Mouse (Mus musculus): ENCODE data around the gene G430095P16Rik. TPM values are rescaled to one million over a fixed set of nuclear protein-coding genes. Genes with fewer than 3 reads are reported as not detected.

Gene G430095P16Rik
- polyA plus RNA-seq, 1 experiment = 9.4 TPM

DNA sequence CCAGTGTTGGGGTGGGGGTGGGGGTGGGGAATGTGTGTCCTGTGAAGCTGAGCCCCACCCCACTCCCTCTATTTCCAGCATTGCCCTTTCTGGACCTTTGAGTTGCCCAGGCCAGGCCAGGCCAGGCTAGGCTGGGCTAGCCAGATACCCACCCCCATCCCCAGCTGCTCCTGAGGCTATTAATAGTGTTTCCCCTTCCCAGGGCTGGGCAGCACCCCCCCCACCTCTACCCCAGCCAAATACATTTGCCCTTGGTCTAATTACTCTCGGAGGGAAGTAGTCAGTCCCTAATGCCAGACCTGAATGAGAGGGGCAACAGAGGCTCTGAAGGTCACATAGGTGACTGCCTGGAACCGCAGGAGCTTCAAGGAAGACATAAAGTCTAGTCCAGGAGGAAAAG, 12.8 kb downstream of the G430095P16Rik start:
- TF ChIP-seq TCF12 (IDR thresholded peaks at IDR 0.05; ENCODE audit: insufficient read depth, poor library complexity, severe bottlenecking) = peak; percentile 31
- TF ChIP-seq MYOD1 (IDR thresholded peaks at IDR 0.05; ENCODE audit: control insufficient read depth in 1 of 3, insufficient read length in 2 of 3, low read depth in 2 of 3) = peak; percentile 26 to 83 (median 46)
- no peak for TF ChIP-seq POLR2AphosphoS2 (IDR thresholded peaks at IDR 0.05; ENCODE audit: insufficient read length, low read depth)
- TF ChIP-seq USF1 (IDR thresholded peaks at IDR 0.05; ENCODE audit: low read depth) = no peak
- peak; percentile 70 to 86 (median 76) for TF ChIP-seq MYOG (IDR thresholded peaks at IDR 0.05; ENCODE audit: control insufficient read depth in 1 of 3, insufficient read depth in 1 of 3, insufficient read length in 2 of 3, low read depth in 2 of 3)
- peak overlapping the region; percentile 51 for H3K4me2 ChIP-seq (ENCODE audit: low read depth)

DNA sequence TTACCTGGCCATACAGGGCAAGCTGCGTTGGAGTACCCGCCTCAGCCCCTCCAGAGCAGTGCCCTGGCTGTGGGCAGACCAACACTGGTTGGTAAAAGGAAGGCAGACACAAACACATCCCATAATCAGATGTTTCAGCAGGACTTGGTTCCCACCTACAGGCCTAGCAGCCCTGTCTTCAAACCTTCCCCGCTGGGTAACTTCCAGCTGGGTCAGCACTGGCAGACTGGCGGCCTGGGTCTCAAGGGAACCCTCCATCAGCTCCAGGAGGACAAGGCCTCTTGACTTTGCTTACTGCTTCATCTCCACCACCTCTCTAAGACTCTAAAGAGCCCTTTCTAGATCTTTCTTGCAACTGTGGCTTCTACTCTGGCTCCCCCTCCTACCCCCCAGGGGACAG, 13.7 kb downstream of the G430095P16Rik start:
- no peaks in the 10 kb centered on the region for H3K36me3 ChIP-seq (ENCODE audit: control insufficient read depth, insufficient read depth)
- no peaks in the 10 kb centered on the region for H3K27me3 ChIP-seq (ENCODE audit: control insufficient read depth, insufficient read depth, insufficient read length)
- peak overlapping the region; percentile 15 for H3K4me2 ChIP-seq (ENCODE audit: low read depth)
- no peak overlapping the region for H3K4me3 ChIP-seq
- TF ChIP-seq MAX (IDR thresholded peaks at IDR 0.05; ENCODE audit: low read depth) (no peak), TCF3 (IDR thresholded peaks at IDR 0.05; ENCODE audit: insufficient read length, low read depth) (no peak), TCF12 (IDR thresholded peaks at IDR 0.05; ENCODE audit: insufficient read depth, poor library complexity, severe bottlenecking) (no peak)
- H3ac ChIP-seq (ENCODE audit: control insufficient read depth, insufficient read length) = no peak overlapping the region
- H3K79me2 ChIP-seq (ENCODE audit: control insufficient read depth, insufficient read depth) = peaks cover 38% of the 10 kb centered on the region

More for the DNA sequence above, 12.8 kb downstream of the G430095P16Rik start:
- Histone ChIP-seq H3K36me3 (ENCODE audit: control insufficient read depth, insufficient read depth) (no peaks in the 10 kb centered on the region), H3K27me3 (ENCODE audit: control insufficient read depth, insufficient read depth, insufficient read length) (no peaks in the 10 kb centered on the region), H3ac (ENCODE audit: control insufficient read depth, insufficient read length) (no peak overlapping the region), H3K4me3 (no peak overlapping the region), H3K79me2 (ENCODE audit: control insufficient read depth, insufficient read depth) (peaks cover 38% of the 10 kb centered on the region)

DNA sequence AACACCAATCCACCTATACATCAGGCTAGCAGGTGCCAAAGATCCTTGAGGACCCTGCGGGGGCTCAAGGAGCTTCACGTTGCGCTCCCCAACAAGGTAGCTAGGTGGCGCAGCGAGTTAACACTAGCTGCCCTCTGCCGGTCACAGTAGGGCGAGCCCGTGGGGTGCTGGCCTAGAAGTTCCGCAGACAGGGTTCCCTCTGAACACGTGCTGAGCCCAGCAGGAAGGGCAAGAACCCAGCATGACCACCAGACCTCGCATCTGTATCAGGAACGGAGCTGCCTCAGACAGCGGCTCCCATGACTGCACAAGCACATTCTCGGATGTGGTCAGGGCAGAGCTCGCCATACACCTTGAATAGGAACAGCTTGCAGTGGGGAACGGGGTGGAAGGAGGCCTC, 14.8 kb downstream of the G430095P16Rik start:
- no peaks in the 10 kb centered on the region for H3K27me3 ChIP-seq (ENCODE audit: control insufficient read depth, insufficient read depth, insufficient read length)
- H3K4me3 ChIP-seq = no peak overlapping the region
- H3K36me3 ChIP-seq (ENCODE audit: control insufficient read depth, insufficient read depth) = no peaks in the 10 kb centered on the region
- peaks cover 31% of the 10 kb centered on the region for H3K79me2 ChIP-seq (ENCODE audit: control insufficient read depth, insufficient read depth)
- no peak overlapping the region for H3ac ChIP-seq (ENCODE audit: control insufficient read depth, insufficient read length)
- H3K4me2 ChIP-seq (ENCODE audit: low read depth) = peak overlapping the region; percentile 36
- TF ChIP-seq POLR2A (IDR thresholded peaks at IDR 0.05; ENCODE audit: insufficient read length, low read depth) (peak; percentile 42), TCF3 (IDR thresholded peaks at IDR 0.05; ENCODE audit: insufficient read length, low read depth) (no peak), POLR2AphosphoS2 (IDR thresholded peaks at IDR 0.05; ENCODE audit: insufficient read length, low read depth) (peak; percentile 30), USF1 (IDR thresholded peaks at IDR 0.05; ENCODE audit: low read depth) (peak; percentile 40), E2F4 (IDR thresholded peaks at IDR 0.05; ENCODE audit: insufficient read depth) (no peak), MYOD1 (IDR thresholded peaks at IDR 0.05; ENCODE audit: control insufficient read depth in 1 of 3, insufficient read length in 2 of 3, low read depth in 2 of 3) (peak in 1 of 3 experiments; percentile 14), CEBPB (IDR thresholded peaks at IDR 0.05; ENCODE audit: insufficient read depth, poor library complexity, severe bottlenecking) (no peak), MYOG (IDR thresholded peaks at IDR 0.05; ENCODE audit: control insufficient read depth in 1 of 3, insufficient read depth in 1 of 3, insufficient read length in 2 of 3, low read depth in 2 of 3) (peak in 1 of 3 experiments; percentile 48), REST (IDR thresholded peaks at IDR 0.05; ENCODE audit: insufficient read depth, insufficient read length) (no peak)

DNA sequence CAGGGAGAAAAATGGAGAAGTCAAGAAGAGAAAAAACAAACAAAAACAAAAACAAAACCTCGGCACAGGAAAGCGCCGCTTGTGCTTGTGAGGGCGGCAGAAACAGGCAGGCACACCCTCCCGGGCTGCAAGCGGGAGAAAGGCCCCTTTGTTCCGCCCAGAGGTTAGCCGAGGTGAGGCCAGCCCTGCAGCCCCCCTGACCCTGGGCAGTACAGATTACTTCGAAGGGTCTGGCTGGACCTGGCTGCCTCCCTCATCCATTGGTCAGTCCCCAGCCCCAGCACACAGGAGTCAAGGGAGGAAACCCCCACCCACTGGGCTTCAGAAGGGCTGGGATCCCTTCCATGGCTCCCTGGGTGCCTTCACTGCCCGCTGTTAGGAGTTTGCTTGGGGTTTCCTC, 15.5 kb downstream of the G430095P16Rik start:
- no peak overlapping the region for H3ac ChIP-seq (ENCODE audit: control insufficient read depth, insufficient read length)
- H3K4me3 ChIP-seq = no peak overlapping the region
- no peak overlapping the region for H3K4me2 ChIP-seq (ENCODE audit: low read depth)
- H3K79me2 ChIP-seq (ENCODE audit: control insufficient read depth, insufficient read depth) = peaks cover 26% of the 10 kb centered on the region
- no peaks in the 10 kb centered on the region for H3K27me3 ChIP-seq (ENCODE audit: control insufficient read depth, insufficient read depth, insufficient read length)
- no peaks in the 10 kb centered on the region for H3K36me3 ChIP-seq (ENCODE audit: control insufficient read depth, insufficient read depth)
- no peak for TF ChIP-seq TCF12 (IDR thresholded peaks at IDR 0.05; ENCODE audit: insufficient read depth, poor library complexity, severe bottlenecking)
- no peak for TF ChIP-seq E2F4 (IDR thresholded peaks at IDR 0.05; ENCODE audit: insufficient read depth)
- TF ChIP-seq POLR2AphosphoS2 (IDR thresholded peaks at IDR 0.05; ENCODE audit: insufficient read length, low read depth) = no peak
- no peak for TF ChIP-seq TCF3 (IDR thresholded peaks at IDR 0.05; ENCODE audit: insufficient read length, low read depth)
- TF ChIP-seq MYOG (IDR thresholded peaks at IDR 0.05; ENCODE audit: control insufficient read depth in 1 of 3, insufficient read depth in 1 of 3, insufficient read length in 2 of 3, low read depth in 2 of 3) = no peak
- TF ChIP-seq REST (IDR thresholded peaks at IDR 0.05; ENCODE audit: insufficient read depth, insufficient read length) = no peak
- TF ChIP-seq CEBPB (IDR thresholded peaks at IDR 0.05; ENCODE audit: insufficient read depth, poor library complexity, severe bottlenecking) = no peak
- no peak for TF ChIP-seq USF1 (IDR thresholded peaks at IDR 0.05; ENCODE audit: low read depth)

DNA sequence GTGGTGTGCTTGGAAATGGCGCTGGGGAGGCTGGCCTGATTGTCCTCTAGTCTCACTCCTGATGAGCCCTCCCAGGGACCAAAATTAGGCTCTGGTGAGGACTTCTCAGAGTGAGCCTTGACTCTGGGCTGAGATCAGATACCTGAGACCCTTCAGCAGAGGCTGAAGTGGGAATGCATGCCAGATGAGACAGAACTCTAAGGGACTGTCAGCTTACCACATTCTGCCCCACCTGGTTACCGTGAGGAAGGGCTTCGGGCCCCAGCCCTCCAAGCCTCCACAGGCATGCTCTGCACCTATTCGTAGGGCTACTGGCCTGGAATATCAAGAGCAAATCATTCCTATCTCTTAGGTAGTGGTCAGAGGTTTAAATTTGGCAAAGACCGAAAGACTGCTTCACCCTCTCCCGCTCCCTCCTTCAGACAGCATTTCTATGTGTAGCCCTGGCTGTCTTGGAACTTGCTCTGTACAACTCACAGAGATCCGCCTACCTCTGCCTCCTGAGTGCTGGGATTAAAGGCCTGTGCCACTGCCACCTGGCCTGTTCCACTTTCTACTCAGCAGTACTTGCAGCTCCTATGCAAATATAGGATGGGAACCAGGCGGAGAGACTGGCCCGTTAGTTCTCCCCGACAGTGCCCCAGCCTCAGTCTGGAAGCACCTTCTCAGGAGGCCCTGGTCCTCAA, 16.1 kb downstream of the G430095P16Rik start:
- Histone ChIP-seq H3K4me3 (no peak overlapping the region), H3ac (ENCODE audit: control insufficient read depth, insufficient read length) (no peak overlapping the region), H3K4me2 (ENCODE audit: low read depth) (no peak overlapping the region), H3K36me3 (ENCODE audit: control insufficient read depth, insufficient read depth) (no peaks in the 10 kb centered on the region), H3K27me3 (ENCODE audit: control insufficient read depth, insufficient read depth, insufficient read length) (no peaks in the 10 kb centered on the region), H3K79me2 (ENCODE audit: control insufficient read depth, insufficient read depth) (peaks cover 23% of the 10 kb centered on the region)
- TF ChIP-seq MYOG (IDR thresholded peaks at IDR 0.05; ENCODE audit: control insufficient read depth in 1 of 3, insufficient read depth in 1 of 3, insufficient read length in 2 of 3, low read depth in 2 of 3) (no peak), MYOD1 (IDR thresholded peaks at IDR 0.05; ENCODE audit: control insufficient read depth in 1 of 3, insufficient read length in 2 of 3, low read depth in 2 of 3) (no peak), CEBPB (IDR thresholded peaks at IDR 0.05; ENCODE audit: insufficient read depth, poor library complexity, severe bottlenecking) (no peak), POLR2A (IDR thresholded peaks at IDR 0.05; ENCODE audit: insufficient read length, low read depth) (no peak), USF1 (IDR thresholded peaks at IDR 0.05; ENCODE audit: low read depth) (no peak), MAX (IDR thresholded peaks at IDR 0.05; ENCODE audit: low read depth) (no peak), SRF (IDR thresholded peaks at IDR 0.05; ENCODE audit: control insufficient read depth, insufficient read length, low read depth) (no peak)

All from myocyte (in vitro differentiated cells).